Mouse (Mus musculus): ENCODE measurements around the gene Bmx.

DNA sequence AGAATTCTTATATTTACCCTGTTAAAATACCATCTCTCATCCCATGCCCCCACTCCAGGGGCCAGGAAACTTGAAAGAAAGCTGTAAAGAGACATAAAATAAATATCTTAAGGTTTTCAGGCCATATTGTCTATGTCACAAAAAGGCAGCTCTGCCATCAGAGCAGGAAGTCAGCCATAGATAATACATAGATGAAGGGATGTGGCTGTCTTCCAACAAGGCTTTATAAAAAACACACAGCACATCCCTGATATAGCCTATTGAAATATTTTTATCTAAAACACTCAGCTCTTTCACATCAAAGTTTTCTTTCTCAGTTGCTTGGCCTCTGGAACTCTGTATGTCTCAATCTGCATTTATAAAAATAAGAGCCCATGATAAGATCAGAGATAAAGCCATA lies 104.4 kb downstream of the Bmx start:
- TF ChIP-seq POLR2A (IDR thresholded peaks at IDR 0.05; ENCODE audit: low read depth, low read length) (no peak), CTCF (IDR thresholded peaks at IDR 0.05; ENCODE audit: borderline replicate concordance, insufficient read depth, low read length) (no peak)
